Mouse (Mus musculus) G1E (cell line): Measurements from ENCODE around the gene Rgma.

Experiments
- CTCF ChIP-seq: IDR thresholded peaks from 2 replicates; pipeline ENCODE4 v1.5.1; 2012; ENCODE audit warnings: low read depth, low read length, inconsistent platforms, mixed read lengths
- GATA2 ChIP-seq: IDR thresholded peaks from 2 replicates; pipeline ENCODE4 v1.6.1; 2012; ENCODE audit warnings: low read depth, low read length, inconsistent platforms, borderline replicate concordance
- POLR2AphosphoS5 ChIP-seq: IDR thresholded peaks from 2 replicates; pipeline ENCODE4 v1.6.1; 2012; ENCODE audit warnings: low read depth, low read length, inconsistent platforms; ENCODE audit not compliant: insufficient replicate concordance
- TAL1 ChIP-seq: conservative IDR thresholded peaks from 2 replicates; pipeline ENCODE4 v1.6.1; 2012; ENCODE audit warnings: low read depth, low read length, inconsistent platforms, mixed read lengths

DNA sequence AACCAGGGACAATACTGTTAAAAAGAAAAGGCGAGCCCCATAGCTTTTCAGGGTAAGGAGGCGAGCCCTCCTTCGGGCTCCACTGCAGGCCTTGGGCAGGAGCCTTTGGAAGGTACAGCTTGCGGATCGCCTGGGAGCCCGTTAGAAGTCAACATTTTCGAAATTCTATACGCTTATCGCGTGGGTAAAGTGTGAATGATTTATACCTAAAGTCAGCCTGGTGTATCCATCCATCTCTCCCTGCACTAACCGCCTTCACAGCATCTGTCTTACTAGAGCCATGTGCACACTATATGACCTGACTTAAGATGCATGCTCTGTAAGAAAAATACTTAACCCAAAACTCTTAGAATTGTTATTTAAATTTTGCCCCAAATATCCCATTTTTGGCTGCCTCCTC, 48.6 kb upstream of the Rgma start:
- TF ChIP-seq POLR2AphosphoS5 = no peak
- TF ChIP-seq TAL1 = no peak
- no peak for TF ChIP-seq CTCF
- TF ChIP-seq GATA2 = no peak
